Mouse (Mus musculus) ES-Bruce4 (cell line): ENCODE results near the gene Cuzd1. TPM values are rescaled to one million over a fixed set of nuclear protein-coding genes. Genes with fewer than 3 reads are reported as not detected.

Experiments
- H3K27ac ChIP-seq: 2 replicates; pipeline ENCODE4 v1.5.1; 2012; ENCODE audit warnings: low read length, inconsistent platforms; ENCODE audit not compliant: insufficient read depth
- H3K27me3 ChIP-seq: 2 replicates; pipeline ENCODE4 v1.6.1; 2012; ENCODE audit warnings: mild to moderate bottlenecking, low read length, inconsistent platforms; ENCODE audit not compliant: control insufficient read depth, poor library complexity, insufficient read depth, severe bottlenecking
- H3K36me3 ChIP-seq: 2 replicates; pipeline ENCODE4 v1.6.1; 2012; ENCODE audit warnings: inconsistent platforms, mild to moderate bottlenecking, low read length, moderate library complexity; ENCODE audit not compliant: control insufficient read depth, poor library complexity, insufficient read depth, severe bottlenecking
- H3K4me1 ChIP-seq: one replicate; pipeline ENCODE4 v1.8.1; 2011; ENCODE audit warnings: low read length; ENCODE audit not compliant: control insufficient read depth, insufficient read depth
- H3K4me3 ChIP-seq: 2 replicates; pipeline ENCODE4 v1.5.1; 2011; ENCODE audit warnings: low read depth, mild to moderate bottlenecking, low read length
- H3K9ac ChIP-seq: 2 replicates; pipeline ENCODE4 v1.6.1; 2012; ENCODE audit warnings: low read depth, mild to moderate bottlenecking, inconsistent platforms; ENCODE audit not compliant: poor library complexity, severe bottlenecking
- H3K9me3 ChIP-seq: replicated peaks from 2 replicates; pipeline ENCODE4 v1.6.1; 2012; ENCODE audit warnings: mild to moderate bottlenecking, low read length, inconsistent platforms; ENCODE audit not compliant: control insufficient read depth, poor library complexity, insufficient read depth, severe bottlenecking
- CTCF ChIP-seq: IDR thresholded peaks from one replicate; pipeline ENCODE4 v1.8.1; 2011; ENCODE audit warnings: low read depth, low read length
- EP300 ChIP-seq: IDR thresholded peaks from 2 replicates; pipeline ENCODE4 v1.6.1; 2011; ENCODE audit warnings: low read depth, low read length; ENCODE audit not compliant: insufficient read depth
- POLR2A ChIP-seq: IDR thresholded peaks from one replicate; pipeline ENCODE4 v1.8.1; 2011; ENCODE audit warnings: low read length; ENCODE audit not compliant: insufficient read depth
- polyA plus RNA-seq: library from polyadenylated mRNA; stranded (reverse); fragments of >200 nt; gene quantifications from 2 replicates; pipeline ENCODE4 v1.2.4, GENCODE M21; 2011; ENCODE audit warnings: low read depth; ENCODE audit not compliant: missing spikeins, insufficient read depth, insufficient read length

The Cuzd1 gene
- polyA plus RNA-seq, result not detected in 2 replicates

GRCm38 (mm10) chr7:131322192-131322591 is at the start of gene Cuzd1:
TSS of gene Cuzd1 (minus strand) at chr7:131322292.
- Histone ChIP-seq H3K9me3 (no peaks in the 10 kb centered on the region), H3K4me1 (no peaks in the 10 kb centered on the region), H3K36me3 (no peaks in the 10 kb centered on the region), H3K27ac (no peak within 1 kb of the TSS), H3K9ac (no peak within 1 kb of the TSS), H3K4me3 (no peak within 1 kb of the TSS), H3K27me3 (no peaks in the 10 kb centered on the region)
- TF ChIP-seq CTCF, result no peak

- Histone ChIP-seq H3K27me3 (no peaks in the 10 kb centered on the region; the same call in 1 of the 2 replicates), H3K9ac (peak overlapping the region; percentile 88), H3K27ac (no peak overlapping the region), H3K36me3 (peaks cover 6% of the 10 kb centered on the region), H3K4me1 (no peaks in the 10 kb centered on the region), H3K9me3 (no peaks in the 10 kb centered on the region), H3K4me3 (peak overlapping the region; percentile 86)
- no peak for TF ChIP-seq CTCF
- TF ChIP-seq POLR2A, result no peak
- TF ChIP-seq EP300, result no peak
Observed at GRCm38 (mm10) chr7:131371470-131371860, 49.4 kb upstream of the Cuzd1 start.

DNA sequence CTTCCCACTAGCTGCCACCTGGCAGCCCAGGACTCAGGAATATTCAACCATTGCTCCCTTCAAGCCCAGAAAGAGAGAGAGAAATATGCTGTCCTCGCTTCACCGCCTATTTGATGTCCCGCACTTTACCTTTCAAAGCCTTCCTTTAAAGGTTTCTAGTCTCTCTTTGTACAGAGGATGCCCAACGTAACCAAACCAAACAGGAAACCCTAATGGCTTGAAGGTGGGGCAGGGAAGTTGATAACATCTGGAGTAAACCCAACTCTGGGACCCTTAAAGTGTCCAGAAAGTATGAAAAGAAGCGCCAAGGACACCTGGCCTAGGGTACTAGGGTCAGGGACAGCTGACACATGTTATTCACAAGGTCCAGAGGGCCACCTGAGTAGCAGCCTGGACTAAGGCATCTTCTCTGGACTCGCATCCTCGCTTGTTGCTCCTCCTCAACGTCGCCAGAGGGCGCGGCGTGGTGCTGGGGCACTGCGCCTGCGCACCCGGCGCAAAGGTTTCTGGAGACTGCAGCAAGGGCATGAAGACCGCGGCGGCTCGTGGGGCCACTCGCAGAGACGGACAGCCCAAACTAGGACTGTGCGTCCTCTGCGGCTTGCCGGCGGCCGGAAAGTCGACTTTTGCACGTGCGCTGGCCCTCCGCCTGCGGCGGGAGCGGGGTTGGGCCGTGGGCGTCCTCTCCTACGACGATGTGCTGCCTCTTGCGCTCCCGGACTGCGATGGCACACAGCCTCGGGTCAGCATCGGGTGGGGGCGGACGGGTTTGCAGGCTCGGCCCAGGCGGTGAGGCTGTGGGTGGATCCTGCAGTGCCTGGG is 48.8 kb upstream of the Cuzd1 start, which contains the start of gene Pstk:
TSS of gene Pstk (plus strand) at position 494 of the 822 bp plus-strand sequence.
- Histone ChIP-seq H3K27me3 (no peaks in the 10 kb centered on the region; the same call in 1 of the 2 replicates), H3K9ac (peak within 1 kb of the TSS; percentile 88), H3K36me3 (peaks cover 6% of the 10 kb centered on the region), H3K9me3 (no peaks in the 10 kb centered on the region), H3K4me3 (peak within 1 kb of the TSS; percentile 86), H3K27ac (no peak within 1 kb of the TSS), H3K4me1 (no peaks in the 10 kb centered on the region)
- TF ChIP-seq EP300 (no peak), POLR2A (peak; percentile 76), CTCF (peak; percentile 79)

DNA sequence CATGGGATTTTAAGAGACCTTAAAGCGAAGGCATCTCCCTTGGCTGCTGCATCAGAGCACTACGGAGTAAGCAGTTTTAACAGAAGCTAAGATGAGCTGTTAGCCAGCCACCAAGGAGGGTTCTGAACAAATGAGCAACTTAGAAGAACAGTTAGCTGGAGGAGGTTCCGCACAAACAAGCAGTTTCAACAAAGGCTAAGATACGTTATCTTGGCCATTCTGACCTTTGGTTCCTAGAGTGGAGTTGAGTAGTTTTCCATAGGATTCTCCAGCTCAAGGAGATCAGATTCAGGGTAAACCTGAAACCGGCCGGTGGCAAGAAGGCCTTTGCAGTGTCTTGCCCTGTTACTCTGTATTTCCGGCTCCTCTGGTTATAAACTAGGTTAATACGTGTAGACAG is 42.0 kb upstream of the Cuzd1 start:
- H3K27me3 ChIP-seq, result no peaks in the 10 kb centered on the region
- no peak overlapping the region for H3K4me3 ChIP-seq
- H3K36me3 ChIP-seq, result no peaks in the 10 kb centered on the region
- H3K9ac ChIP-seq, result no peak overlapping the region
- no peaks in the 10 kb centered on the region for H3K9me3 ChIP-seq
- no peak overlapping the region for H3K27ac ChIP-seq
- TF ChIP-seq EP300, result no peak
- no peak for TF ChIP-seq CTCF
- no peak for TF ChIP-seq POLR2A
- no peaks in the 10 kb centered on the region for H3K4me1 ChIP-seq

DNA sequence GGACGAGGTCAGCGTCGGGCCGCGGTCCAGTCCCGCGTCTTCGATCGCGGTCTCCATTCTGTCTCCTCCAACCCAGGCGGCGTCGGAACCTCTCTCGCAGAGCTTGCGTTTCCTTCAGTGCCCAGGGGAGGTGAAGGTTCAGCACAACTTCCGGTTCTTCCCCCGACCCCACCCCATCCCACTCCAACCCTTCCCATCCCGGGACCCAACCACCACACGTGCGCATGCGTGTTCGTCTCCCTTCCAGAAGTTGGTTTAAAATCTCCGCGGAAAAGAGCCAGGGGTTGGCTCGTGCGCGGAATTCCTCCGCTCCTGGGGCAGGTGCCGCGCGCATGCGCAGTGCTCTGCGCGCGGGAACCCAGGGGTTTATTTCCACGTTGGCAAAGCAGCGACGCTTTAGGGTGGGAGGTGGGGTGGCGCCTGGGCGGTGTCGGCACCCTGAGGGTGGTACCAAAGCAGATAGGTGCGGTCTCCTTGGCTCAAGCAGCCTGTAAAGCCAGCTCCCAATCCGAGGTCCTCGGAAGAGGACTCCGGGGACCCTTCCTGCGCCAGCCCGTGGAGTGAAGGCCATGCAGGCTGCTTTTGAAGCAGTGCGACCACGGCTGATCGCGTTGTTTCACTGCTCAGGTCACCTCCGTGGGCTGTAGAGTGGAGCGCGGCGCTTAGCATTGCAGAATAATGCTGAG is 40.7 kb upstream of the Cuzd1 start, which contains the start of gene 2310057M21Rik:
TSS of gene 2310057M21Rik (minus strand) at position 145 of the 686 bp plus-strand sequence.
- H3K9ac ChIP-seq, result peak within 1 kb of the TSS; percentile 86
- no peaks in the 10 kb centered on the region for H3K4me1 ChIP-seq
- H3K4me3 ChIP-seq, result peak within 1 kb of the TSS; percentile 79
- peaks cover 4% of the 10 kb centered on the region; the same call in 1 of the 2 replicates for H3K36me3 ChIP-seq
- TF ChIP-seq CTCF (no peak), POLR2A (peak; percentile 40), EP300 (0 out of 2 replicates have a peak, but pooled peaks have one; percentile 39)
- no peaks in the 10 kb centered on the region for H3K27me3 ChIP-seq
- H3K9me3 ChIP-seq, result no peaks in the 10 kb centered on the region
- peak within 1 kb of the TSS; percentile 89 for H3K27ac ChIP-seq
